Mouse (Mus musculus) megakaryocyte-erythroid progenitor cell, adult 5-6 weeks (primary cell): ENCODE results near the gene Kcnq5. TPM values are rescaled to one million over a fixed set of nuclear protein-coding genes. Genes with fewer than 3 reads are reported as not detected.
"Not testable (repeated sequence)": the region's sequence is repeated elsewhere in the genome, so short reads cannot be mapped to it uniquely, and the experiment has no call there.

Experiments used
- ATAC-seq: replicated peaks from 2 replicates; pipeline ENCODE4 v1.8.0; 2016; ENCODE audit warnings: mild to moderate bottlenecking, inconsistent platforms; ENCODE audit not compliant: severe bottlenecking, poor library complexity, low FRiP score, low TSS enrichment
- total RNA-seq, 2 experiments: library from RNA; stranded (forward) in 1 of 2; stranded (reverse) in 1 of 2; fragments of 200-1000, 215-1000 nt in 1 of 2; fragments of >200 nt in 1 of 2; fragmentation: Nextera tagmentation in 1 of 2; gene quantifications; 2 replicates each; pipeline ENCODE4 v1.2.3; 2014 to 2017

Kcnq5 gene
- total RNA-seq, 2 experiments from 2014 or later, result 1.8 to 2.6 TPM

DNA sequence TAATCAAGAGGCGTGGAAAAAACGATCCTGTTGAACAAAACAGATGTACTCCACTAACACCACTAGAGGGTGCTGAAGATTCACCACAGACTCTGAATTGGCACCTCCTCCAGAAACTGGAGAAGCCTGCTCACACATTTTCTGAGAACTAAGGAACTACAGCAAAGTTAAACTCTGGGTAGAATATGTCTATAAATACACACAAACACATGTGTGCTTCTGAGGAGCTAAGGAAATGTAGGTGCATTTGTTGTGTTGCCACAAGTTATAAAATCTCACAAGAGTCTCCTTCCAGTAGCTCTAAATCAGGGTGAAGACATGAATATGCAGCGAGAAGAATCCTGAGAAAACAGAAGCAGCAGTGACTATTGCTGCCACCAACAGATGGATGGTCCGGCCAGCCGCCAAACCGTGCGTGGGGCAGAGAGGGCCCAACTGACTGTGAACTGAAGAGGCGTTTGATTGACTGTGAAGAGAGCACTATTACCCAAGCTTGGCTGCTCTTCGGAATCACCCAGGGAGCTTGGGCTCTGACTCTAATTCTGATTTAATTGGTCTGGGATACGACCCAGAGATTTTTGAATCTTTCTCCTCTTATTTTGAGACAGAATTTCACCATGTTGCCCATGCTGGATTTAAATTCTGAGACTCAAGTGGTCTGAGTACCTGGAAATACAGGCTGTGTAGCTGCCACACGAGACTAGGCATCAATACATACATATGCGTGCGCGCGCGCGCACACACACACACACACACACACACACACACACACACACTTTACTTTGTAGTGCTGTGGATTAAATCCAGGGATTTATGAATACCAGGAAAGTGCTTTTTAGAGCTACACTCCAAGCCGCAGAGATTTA is 550.2 kb downstream of the Kcnq5 start:
- ATAC-seq, result peak; percentile 75

GRCm38 (mm10) chr1:21407266-21407665 is 554.5 kb downstream of the Kcnq5 start:
- no peak for ATAC-seq

GRCm38 (mm10) chr1:21402804-21403203 is 558.9 kb downstream of the Kcnq5 start:
- no peak for ATAC-seq

- ATAC-seq, result no peak
Observed at GRCm38 (mm10) chr1:21391138-21391671, 570.5 kb downstream of the Kcnq5 start.

DNA sequence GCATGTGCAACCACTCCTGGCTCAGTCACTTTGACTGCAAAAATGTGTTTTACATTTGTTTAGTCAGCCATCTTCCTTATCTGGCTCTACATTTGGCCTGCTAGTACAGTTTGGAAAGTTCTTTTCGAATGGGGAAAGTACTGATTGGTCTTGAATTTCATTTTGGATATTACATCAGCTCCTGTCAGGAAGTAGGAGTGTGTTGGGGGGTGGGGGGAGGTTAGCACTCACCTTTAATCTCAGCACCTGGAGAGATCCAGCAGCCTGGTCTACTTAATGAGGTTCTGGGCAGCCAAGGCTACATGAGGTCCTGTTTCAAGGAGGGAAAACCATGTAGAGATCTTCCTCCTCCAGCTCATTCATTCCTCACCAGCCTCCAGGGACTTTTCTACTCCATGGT is 578.5 kb downstream of the Kcnq5 start, which contains the start of gene Khdc1b:
Gene Khdc1b (plus strand): TSS at position 301 of the 400 bp plus-strand sequence.
- no peak for ATAC-seq

- not testable (repeated sequence) for ATAC-seq
Observed at GRCm38 (mm10) chr1:21368031-21368430, 593.7 kb downstream of the Kcnq5 start, which contains the start of gene Khdc1c. Gene Khdc1c (plus strand): TSS chr1:21368331.

- no peak for ATAC-seq
Observed at GRCm38 (mm10) chr1:21349341-21349740, 612.4 kb downstream of the Kcnq5 start, which contains the start of gene Khdc1a. Gene Khdc1a (plus strand): TSS chr1:21349641.
